Mouse (Mus musculus): ENCODE results near the gene Eif4g3. TPM values are rescaled to one million over a fixed set of nuclear protein-coding genes. Genes with fewer than 3 reads are reported as not detected.

Eif4g3 gene
- total and polyA plus RNA-seq, 2 experiments from 2014 or later = 36.5 to 55.9 TPM

- no peak overlapping the region for H3K4me2 ChIP-seq (ENCODE audit: low read depth, low read length)
- DNase-seq (ENCODE audit: low spot score) = no peak
- H3K27ac ChIP-seq = no peak overlapping the region
- no peaks in the 10 kb centered on the region for H3K4me1 ChIP-seq (ENCODE audit: insufficient read depth, low read length)
- ATAC-seq = no peak
- WGBS = 46% methylated on average over 4 of the region's 4 CpGs
- TF ChIP-seq CTCF (IDR thresholded peaks at IDR 0.05; ENCODE audit: low read depth) = no peak
- H3K4me3 ChIP-seq (ENCODE audit: low read length) = no peak overlapping the region
- no peaks in the 10 kb centered on the region for H3K9me3 ChIP-seq (ENCODE audit: low read length)
- H3K9ac ChIP-seq (replicated peaks; ENCODE audit: low read length) = no peak overlapping the region
- no peaks in the 10 kb centered on the region for H3K36me3 ChIP-seq (ENCODE audit: insufficient read depth, low read length)
- H3K27me3 ChIP-seq (ENCODE audit: insufficient read depth, low read length) = no peaks in the 10 kb centered on the region
Observed at GRCm38 (mm10) chr4:138137336-138137735, 144.5 kb downstream of the Eif4g3 start.

- DNase-seq (ENCODE audit: low spot score) = no peak
- no peak overlapping the region for H3K4me3 ChIP-seq (ENCODE audit: low read length)
- H3K27me3 ChIP-seq (ENCODE audit: insufficient read depth, low read length) = no peaks in the 10 kb centered on the region
- H3K4me1 ChIP-seq (ENCODE audit: insufficient read depth, low read length) = no peaks in the 10 kb centered on the region
- no peak for TF ChIP-seq CTCF (IDR thresholded peaks at IDR 0.05; ENCODE audit: low read depth)
- no peak overlapping the region for H3K9ac ChIP-seq (replicated peaks; ENCODE audit: low read length)
- no peak overlapping the region for H3K27ac ChIP-seq
- 68% methylated on average over 17 of the region's 17 CpGs for WGBS
- no peaks in the 10 kb centered on the region for H3K9me3 ChIP-seq (ENCODE audit: low read length)
- H3K4me2 ChIP-seq (ENCODE audit: low read depth, low read length) = no peak overlapping the region
- no peak for ATAC-seq
- no peaks in the 10 kb centered on the region for H3K36me3 ChIP-seq (ENCODE audit: insufficient read depth, low read length)
Observed at GRCm38 (mm10) chr4:138137804-138138203, 145.0 kb downstream of the Eif4g3 start.

GRCm38 (mm10) chr4:138138219-138138618 lies 145.4 kb downstream of the Eif4g3 start:
- H3K4me1 ChIP-seq (ENCODE audit: insufficient read depth, low read length) = no peaks in the 10 kb centered on the region
- no peak for ATAC-seq
- no peak overlapping the region for H3K4me3 ChIP-seq (ENCODE audit: low read length)
- H3K9ac ChIP-seq (replicated peaks; ENCODE audit: low read length) = no peak overlapping the region
- no peaks in the 10 kb centered on the region for H3K36me3 ChIP-seq (ENCODE audit: insufficient read depth, low read length)
- H3K27me3 ChIP-seq (ENCODE audit: insufficient read depth, low read length) = no peaks in the 10 kb centered on the region
- TF ChIP-seq CTCF (IDR thresholded peaks at IDR 0.05; ENCODE audit: low read depth) = no peak
- WGBS = 67% methylated on average over 7 of the region's 7 CpGs
- no peak overlapping the region for H3K27ac ChIP-seq
- no peak for DNase-seq (ENCODE audit: low spot score)
- H3K9me3 ChIP-seq (ENCODE audit: low read length) = no peaks in the 10 kb centered on the region
- no peak overlapping the region for H3K4me2 ChIP-seq (ENCODE audit: low read depth, low read length)

- Histone ChIP-seq H3K36me3 (ENCODE audit: insufficient read depth, low read length) (no peaks in the 10 kb centered on the region), H3K4me3 (ENCODE audit: low read length) (no peak overlapping the region), H3K27me3 (ENCODE audit: insufficient read depth, low read length) (no peaks in the 10 kb centered on the region), H3K4me2 (ENCODE audit: low read depth, low read length) (no peak overlapping the region), H3K27ac (no peak overlapping the region), H3K4me1 (ENCODE audit: insufficient read depth, low read length) (no peaks in the 10 kb centered on the region), H3K9me3 (ENCODE audit: low read length) (no peaks in the 10 kb centered on the region), H3K9ac (replicated peaks; ENCODE audit: low read length) (no peak overlapping the region)
- ATAC-seq = no peak
- WGBS = 87% methylated on average over 7 of the region's 7 CpGs
- no peak for DNase-seq (ENCODE audit: low spot score)
- no peak for TF ChIP-seq CTCF (IDR thresholded peaks at IDR 0.05; ENCODE audit: low read depth)
Observed at GRCm38 (mm10) chr4:138141358-138141757, 148.5 kb downstream of the Eif4g3 start.

GRCm38 (mm10) chr4:138147176-138147575 lies 154.4 kb downstream of the Eif4g3 start:
- no peaks in the 10 kb centered on the region for H3K27me3 ChIP-seq (ENCODE audit: insufficient read depth, low read length)
- 75% methylated on average over 8 of the region's 8 CpGs for WGBS
- H3K4me1 ChIP-seq (ENCODE audit: insufficient read depth, low read length) = no peaks in the 10 kb centered on the region
- H3K36me3 ChIP-seq (ENCODE audit: insufficient read depth, low read length) = no peaks in the 10 kb centered on the region
- no peak for TF ChIP-seq CTCF (IDR thresholded peaks at IDR 0.05; ENCODE audit: low read depth)
- no peaks in the 10 kb centered on the region for H3K9me3 ChIP-seq (ENCODE audit: low read length)
- no peak for DNase-seq (ENCODE audit: low spot score)
- H3K9ac ChIP-seq (replicated peaks; ENCODE audit: low read length) = no peak overlapping the region
- H3K4me3 ChIP-seq (ENCODE audit: low read length) = no peak overlapping the region
- ATAC-seq = no peak
- no peak overlapping the region for H3K27ac ChIP-seq
- H3K4me2 ChIP-seq (ENCODE audit: low read depth, low read length) = no peak overlapping the region

GRCm38 (mm10) chr4:138149977-138150376 lies 157.2 kb downstream of the Eif4g3 start:
- WGBS = 90% methylated on average over 4 of the region's 4 CpGs
- Histone ChIP-seq H3K4me3 (ENCODE audit: low read length) (no peak overlapping the region), H3K9me3 (ENCODE audit: low read length) (no peaks in the 10 kb centered on the region), H3K9ac (replicated peaks; ENCODE audit: low read length) (no peak overlapping the region), H3K36me3 (ENCODE audit: insufficient read depth, low read length) (peaks cover 22% of the 10 kb centered on the region), H3K4me1 (ENCODE audit: insufficient read depth, low read length) (no peaks in the 10 kb centered on the region), H3K27ac (no peak overlapping the region), H3K4me2 (ENCODE audit: low read depth, low read length) (no peak overlapping the region), H3K27me3 (ENCODE audit: insufficient read depth, low read length) (no peaks in the 10 kb centered on the region)
- TF ChIP-seq CTCF (IDR thresholded peaks at IDR 0.05; ENCODE audit: low read depth) = no peak
- DNase-seq (ENCODE audit: low spot score) = no peak
- ATAC-seq = no peak

- peaks cover 29% of the 10 kb centered on the region for H3K36me3 ChIP-seq (ENCODE audit: insufficient read depth, low read length)
- no peak overlapping the region for H3K4me3 ChIP-seq (ENCODE audit: low read length)
- no peak for TF ChIP-seq CTCF (IDR thresholded peaks at IDR 0.05; ENCODE audit: low read depth)
- WGBS = 88% methylated on average over 9 of the region's 9 CpGs
- no peaks in the 10 kb centered on the region for H3K9me3 ChIP-seq (ENCODE audit: low read length)
- H3K27me3 ChIP-seq (ENCODE audit: insufficient read depth, low read length) = no peaks in the 10 kb centered on the region
- no peak overlapping the region for H3K9ac ChIP-seq (replicated peaks; ENCODE audit: low read length)
- no peak overlapping the region for H3K27ac ChIP-seq
- no peak for ATAC-seq
- H3K4me1 ChIP-seq (ENCODE audit: insufficient read depth, low read length) = no peaks in the 10 kb centered on the region
- no peak overlapping the region for H3K4me2 ChIP-seq (ENCODE audit: low read depth, low read length)
- DNase-seq (ENCODE audit: low spot score) = no peak
Observed at GRCm38 (mm10) chr4:138151226-138151625, 158.4 kb downstream of the Eif4g3 start.

Measured in hindbrain, postnatal 0 days (tissue).